Mouse (Mus musculus): ENCODE results near the gene Peak1. TPM values are rescaled to one million over a fixed set of nuclear protein-coding genes. Genes with fewer than 3 reads are reported as not detected.

The Peak1 gene
- polyA plus RNA-seq, 1 experiment, result 33.7 TPM

DNA sequence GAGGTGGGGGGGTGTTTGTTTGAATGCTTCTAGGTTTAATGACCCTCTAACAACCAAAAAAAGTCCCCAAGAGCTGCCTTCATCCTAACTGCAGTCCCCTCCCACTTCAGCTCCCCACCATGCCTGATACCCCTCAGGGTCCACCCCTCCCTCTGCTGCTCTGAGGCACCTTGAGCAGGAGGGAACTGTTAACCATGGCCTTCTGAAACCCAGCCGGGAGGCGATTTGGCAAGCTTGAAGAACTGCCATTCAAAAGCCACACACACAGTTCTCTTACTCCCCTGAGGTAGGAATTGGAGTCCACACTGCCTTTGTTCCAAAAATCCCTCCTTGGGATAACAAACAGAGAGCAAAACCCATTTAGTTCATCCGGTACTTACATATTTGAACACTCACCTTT is 222.7 kb downstream of the Peak1 start:
- TF ChIP-seq CTCF (IDR thresholded peaks at IDR 0.05; ENCODE audit: low read depth, low read length) (no peak), POLR2A (IDR thresholded peaks at IDR 0.05; ENCODE audit: borderline replicate concordance, low read depth, low read length) (no peak)
- H3K4me3 ChIP-seq (ENCODE audit: insufficient read depth, low read length), result no peak overlapping the region

DNA sequence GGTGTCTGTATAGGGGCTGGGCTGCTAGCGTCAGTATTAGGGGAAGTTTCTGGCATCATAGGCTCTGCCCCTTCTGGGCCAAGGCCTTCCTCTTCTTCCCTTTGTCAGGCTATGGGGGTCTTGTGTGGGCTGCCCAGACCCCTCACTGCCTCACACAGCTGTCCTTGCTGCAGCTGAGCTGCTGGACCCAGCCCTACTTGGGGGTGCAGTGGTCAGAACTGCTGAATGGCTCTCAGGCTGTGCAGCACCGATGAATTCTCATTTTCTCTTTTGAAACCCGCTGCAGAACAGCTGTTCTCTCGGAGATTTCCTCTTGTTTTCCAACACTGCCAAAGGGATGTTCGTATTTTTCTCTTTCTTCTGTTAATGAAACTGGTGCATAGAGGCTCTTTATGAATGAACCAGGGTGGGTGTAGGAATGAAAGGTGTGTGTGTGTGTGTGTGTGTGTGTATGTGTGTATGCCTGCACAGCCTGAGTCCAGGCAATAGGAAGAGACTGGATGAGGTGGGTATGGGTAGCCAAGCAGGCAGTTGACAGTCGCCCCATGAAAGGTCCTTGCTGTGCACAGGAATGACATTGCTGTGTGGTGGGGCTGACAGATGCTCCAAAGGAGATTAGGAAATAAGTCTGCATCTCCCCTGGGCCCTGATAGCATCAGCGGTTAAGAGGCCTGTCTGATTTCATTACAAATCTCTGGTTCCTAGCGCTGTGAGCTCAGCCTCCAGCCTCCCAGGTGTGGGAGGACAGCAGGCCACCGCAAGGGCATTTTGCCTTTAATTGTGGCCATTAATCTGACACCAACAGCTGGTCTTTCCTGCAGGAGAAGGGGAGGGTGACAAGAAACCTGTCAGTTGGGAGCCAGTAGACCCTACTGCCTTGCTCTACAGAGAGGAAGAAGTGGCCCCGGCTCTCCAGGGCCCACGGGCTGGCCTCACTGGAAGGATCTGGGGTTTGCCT is 226.1 kb downstream of the Peak1 start:
- TF ChIP-seq POLR2A (IDR thresholded peaks at IDR 0.05; ENCODE audit: borderline replicate concordance, low read depth, low read length), result no peak
- TF ChIP-seq CTCF (IDR thresholded peaks at IDR 0.05; ENCODE audit: low read depth, low read length), result no peak
- no peak overlapping the region for H3K27ac ChIP-seq (ENCODE audit: insufficient read depth, low read depth, low read length)
- H3K4me1 ChIP-seq (ENCODE audit: control insufficient read depth, insufficient read depth, low read length), result no peaks in the 10 kb centered on the region
- H3K4me3 ChIP-seq (ENCODE audit: insufficient read depth, low read length), result no peak overlapping the region

More for the DNA sequence above, 222.7 kb downstream of the Peak1 start:
- H3K27ac ChIP-seq (ENCODE audit: insufficient read depth, low read depth, low read length), result no peak overlapping the region
- H3K4me1 ChIP-seq (ENCODE audit: control insufficient read depth, insufficient read depth, low read length), result peaks cover 2% of the 10 kb centered on the region; the same call in 1 of the 2 replicates

DNA sequence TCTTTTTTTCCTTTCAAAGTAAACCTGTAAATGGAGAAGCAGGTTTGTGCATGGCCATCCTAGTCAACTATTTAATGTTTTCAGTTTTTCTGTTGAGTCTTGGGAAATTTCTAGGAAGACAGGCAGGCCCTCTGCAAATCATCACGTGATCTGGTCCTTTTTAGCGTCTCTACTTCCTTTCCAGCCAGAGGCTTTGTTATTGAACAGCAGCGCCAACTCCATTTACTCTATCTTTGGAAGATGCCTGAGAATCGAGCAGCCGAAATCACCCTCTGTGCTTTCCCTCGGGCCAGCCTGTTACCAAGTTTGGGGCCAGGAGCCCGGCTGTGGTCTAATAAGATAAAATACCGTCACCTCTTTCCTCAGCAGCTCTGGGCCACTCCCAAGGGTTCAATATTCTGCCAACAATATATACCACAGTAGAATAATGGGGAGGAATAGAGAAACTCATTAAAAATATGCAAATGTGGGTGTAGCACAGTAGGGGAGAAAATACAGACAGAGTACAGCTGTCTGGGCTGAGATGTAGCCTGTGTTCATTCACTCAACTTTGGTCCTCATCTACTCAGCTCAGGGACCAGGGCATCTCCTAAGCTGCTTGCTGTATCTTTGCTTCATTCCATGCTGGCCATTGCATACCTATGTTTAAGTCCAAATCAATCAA is 237.6 kb downstream of the Peak1 start:
- Histone ChIP-seq H3K4me3 (ENCODE audit: insufficient read depth, low read length) (no peak overlapping the region), H3K4me1 (ENCODE audit: control insufficient read depth, insufficient read depth, low read length) (peaks cover 10% of the 10 kb centered on the region; the same call in 1 of the 2 replicates), H3K27ac (ENCODE audit: insufficient read depth, low read depth, low read length) (no peak overlapping the region)
- TF ChIP-seq CTCF (IDR thresholded peaks at IDR 0.05; ENCODE audit: low read depth, low read length) (no peak), POLR2A (IDR thresholded peaks at IDR 0.05; ENCODE audit: borderline replicate concordance, low read depth, low read length) (no peak)

DNA sequence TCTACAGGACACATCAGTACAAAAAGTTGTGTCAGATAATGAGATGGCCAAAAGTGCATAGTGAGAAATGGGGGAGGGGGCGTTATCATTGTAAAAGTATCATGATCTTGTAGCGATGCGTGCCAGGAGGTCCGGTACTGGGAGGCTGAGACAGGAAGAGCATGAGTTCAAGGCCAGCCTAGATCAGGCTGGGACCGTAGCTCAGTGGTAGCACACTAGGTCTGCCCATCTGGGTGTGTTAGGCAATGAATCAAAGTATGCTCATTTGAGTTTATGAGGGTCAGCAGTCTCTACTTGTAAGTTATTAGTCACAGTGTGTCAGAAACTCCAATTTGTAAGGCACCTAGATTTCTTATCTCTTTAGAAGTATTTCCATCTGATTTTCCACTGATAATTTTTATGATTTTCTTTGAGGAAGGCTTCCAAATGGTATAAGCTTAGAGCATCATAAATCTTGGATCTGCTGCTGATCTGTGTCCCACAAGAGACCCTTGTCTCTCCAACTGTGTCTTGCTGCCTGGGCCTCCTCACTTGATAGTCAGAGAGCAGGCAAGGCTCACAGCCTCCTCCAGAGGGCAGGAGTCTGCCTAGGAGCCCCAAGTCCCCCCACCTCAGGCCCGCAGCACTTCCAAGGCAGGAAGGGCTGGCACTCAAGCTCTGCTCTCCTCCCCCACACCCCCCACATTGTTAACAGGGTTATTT is 238.3 kb downstream of the Peak1 start:
- H3K27ac ChIP-seq (ENCODE audit: insufficient read depth, low read depth, low read length), result no peak overlapping the region
- TF ChIP-seq POLR2A (IDR thresholded peaks at IDR 0.05; ENCODE audit: borderline replicate concordance, low read depth, low read length) (no peak), CTCF (IDR thresholded peaks at IDR 0.05; ENCODE audit: low read depth, low read length) (no peak)
- peaks cover 10% of the 10 kb centered on the region; the same call in 1 of the 2 replicates for H3K4me1 ChIP-seq (ENCODE audit: control insufficient read depth, insufficient read depth, low read length)
- no peak overlapping the region for H3K4me3 ChIP-seq (ENCODE audit: insufficient read depth, low read length)

DNA sequence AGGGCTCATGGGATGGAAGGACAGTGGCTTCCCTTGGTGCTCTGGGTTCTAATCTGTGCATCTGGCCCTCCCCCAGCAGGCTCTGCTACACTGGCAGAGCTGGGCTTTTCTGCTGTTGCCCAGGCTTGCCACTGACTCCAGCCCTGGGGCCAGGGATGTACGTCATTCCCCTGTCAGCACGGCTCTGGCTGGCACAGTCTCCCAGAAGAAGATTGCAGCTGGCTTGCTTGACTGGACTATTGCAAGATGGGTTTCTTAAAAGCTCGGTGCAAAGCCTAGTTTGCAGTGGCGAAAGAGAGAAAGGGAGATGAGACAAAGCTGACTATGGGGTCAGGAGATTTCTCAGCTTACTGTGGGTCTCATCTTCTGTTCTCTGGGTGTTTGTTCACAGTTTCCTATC is 240.5 kb downstream of the Peak1 start:
- Histone ChIP-seq H3K27ac (ENCODE audit: insufficient read depth, low read depth, low read length) (no peak overlapping the region), H3K4me3 (ENCODE audit: insufficient read depth, low read length) (no peak overlapping the region), H3K4me1 (ENCODE audit: control insufficient read depth, insufficient read depth, low read length) (peaks cover 10% of the 10 kb centered on the region; the same call in 1 of the 2 replicates)
- TF ChIP-seq CTCF (IDR thresholded peaks at IDR 0.05; ENCODE audit: low read depth, low read length), result no peak
- TF ChIP-seq POLR2A (IDR thresholded peaks at IDR 0.05; ENCODE audit: borderline replicate concordance, low read depth, low read length), result no peak

DNA sequence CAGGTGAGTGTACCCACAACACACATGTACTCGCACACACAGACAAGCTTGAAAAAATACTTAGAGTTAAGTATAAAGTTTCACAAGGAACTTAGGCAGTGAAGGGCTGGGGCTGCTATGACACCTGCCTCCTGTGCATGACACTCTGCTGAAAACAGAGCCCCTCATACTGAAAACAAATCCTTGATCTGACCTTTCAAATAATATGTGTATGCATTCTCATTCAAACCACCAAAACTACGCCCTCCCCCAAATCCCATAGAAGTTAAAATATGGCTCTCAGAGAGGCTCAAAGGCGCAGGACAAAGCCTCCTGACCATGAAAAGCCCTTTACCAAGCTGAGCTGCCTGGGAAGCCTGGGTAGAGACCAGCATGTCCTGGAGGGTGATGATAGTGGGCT is 242.6 kb downstream of the Peak1 start:
- Histone ChIP-seq H3K27ac (ENCODE audit: insufficient read depth, low read depth, low read length) (no peak overlapping the region), H3K4me1 (ENCODE audit: control insufficient read depth, insufficient read depth, low read length) (peaks cover 5% of the 10 kb centered on the region; the same call in 1 of the 2 replicates), H3K4me3 (ENCODE audit: insufficient read depth, low read length) (no peak overlapping the region)
- TF ChIP-seq POLR2A (IDR thresholded peaks at IDR 0.05; ENCODE audit: borderline replicate concordance, low read depth, low read length), result no peak

DNA sequence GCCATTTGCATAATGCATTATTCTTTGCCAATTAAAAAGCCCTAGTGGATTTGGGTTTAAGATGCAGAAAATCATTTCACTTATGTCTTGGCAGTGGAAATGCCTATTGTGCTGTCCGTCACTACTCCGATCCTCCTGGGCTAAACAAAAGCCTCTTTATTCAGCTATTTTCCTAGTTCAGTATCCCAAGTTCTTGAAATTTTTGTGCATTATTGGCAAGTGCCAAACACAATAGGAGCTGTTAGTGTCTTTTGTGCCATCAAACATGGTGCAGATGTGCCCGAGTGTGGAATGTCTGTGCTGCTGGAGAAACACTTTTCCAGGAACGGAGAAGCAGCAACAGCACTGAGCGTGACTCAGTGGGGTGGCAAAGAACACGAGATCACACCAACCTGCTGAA is 250.2 kb downstream of the Peak1 start:
- TF ChIP-seq POLR2A (IDR thresholded peaks at IDR 0.05; ENCODE audit: borderline replicate concordance, low read depth, low read length) (no peak), CTCF (IDR thresholded peaks at IDR 0.05; ENCODE audit: low read depth, low read length) (no peak)
- H3K4me3 ChIP-seq (ENCODE audit: insufficient read depth, low read length), result no peak overlapping the region
- peaks cover 27% of the 10 kb centered on the region for H3K4me1 ChIP-seq (ENCODE audit: control insufficient read depth, insufficient read depth, low read length)
- no peak overlapping the region for H3K27ac ChIP-seq (ENCODE audit: insufficient read depth, low read depth, low read length)

DNA sequence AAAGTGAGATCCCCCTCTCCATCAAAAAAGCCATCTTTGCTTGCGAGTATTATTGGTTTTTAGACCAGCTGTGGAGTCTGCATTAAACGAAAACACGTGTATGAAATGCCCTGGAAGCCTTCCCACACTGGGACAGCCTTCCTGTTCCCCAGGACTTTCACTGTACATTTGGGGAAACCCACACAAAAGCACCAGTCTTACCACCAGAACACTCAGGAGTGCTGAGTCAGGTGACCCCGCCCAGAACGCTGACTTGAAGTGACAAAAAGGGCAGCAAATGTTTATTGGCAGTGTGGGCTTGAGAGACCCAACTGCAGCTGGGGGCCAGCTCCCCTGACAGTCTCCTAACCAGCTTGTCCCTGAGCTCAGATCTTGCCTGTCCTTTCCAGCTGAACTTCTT is 251.7 kb downstream of the Peak1 start:
- TF ChIP-seq POLR2A (IDR thresholded peaks at IDR 0.05; ENCODE audit: borderline replicate concordance, low read depth, low read length) (no peak), CTCF (IDR thresholded peaks at IDR 0.05; ENCODE audit: low read depth, low read length) (no peak)
- Histone ChIP-seq H3K27ac (ENCODE audit: insufficient read depth, low read depth, low read length) (no peak overlapping the region), H3K4me1 (ENCODE audit: control insufficient read depth, insufficient read depth, low read length) (peaks cover 28% of the 10 kb centered on the region), H3K4me3 (ENCODE audit: insufficient read depth, low read length) (no peak overlapping the region)

DNA sequence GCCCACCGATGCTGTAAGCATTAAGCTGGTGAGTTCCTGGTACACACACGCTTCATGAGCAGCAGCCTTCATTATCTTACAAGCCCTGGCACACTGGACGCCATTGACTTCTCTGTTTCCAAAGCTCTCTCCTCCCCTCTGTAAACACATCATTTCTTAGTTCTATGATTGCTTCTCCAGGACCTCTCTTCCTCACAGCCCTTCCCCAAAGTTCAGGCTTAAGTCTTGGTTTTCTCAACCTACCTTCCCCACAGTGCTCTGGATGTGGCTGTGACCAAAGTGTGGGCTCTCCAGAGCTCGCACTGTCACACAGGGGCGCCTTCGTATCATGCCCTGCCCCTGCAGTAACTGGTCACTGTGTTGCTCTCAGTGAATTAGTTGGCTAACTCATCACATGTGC is 252.5 kb downstream of the Peak1 start, which contains the start of gene Tspan3:
Gene Tspan3 (minus strand): TSS at position 101 of the 400 bp plus-strand sequence.
- Histone ChIP-seq H3K4me3 (ENCODE audit: insufficient read depth, low read length) (no peak within 1 kb of the TSS), H3K4me1 (ENCODE audit: control insufficient read depth, insufficient read depth, low read length) (peaks cover 29% of the 10 kb centered on the region), H3K27ac (ENCODE audit: insufficient read depth, low read depth, low read length) (no peak within 1 kb of the TSS)
- TF ChIP-seq CTCF (IDR thresholded peaks at IDR 0.05; ENCODE audit: low read depth, low read length) (no peak), POLR2A (IDR thresholded peaks at IDR 0.05; ENCODE audit: borderline replicate concordance, low read depth, low read length) (no peak)

All from bone marrow macrophage, adult 2 months (primary cell).